Mouse (Mus musculus) bone marrow macrophage, adult 2 months (primary cell): ENCODE measurements at regions not wholly inside any gene's neighbourhood (a gene's known extent, or its start where the extent isn't known, plus 50 kb on each side); places are given as distances from the start of the nearest gene placed in this dataset.

Experiments
- CTCF ChIP-seq: IDR thresholded peaks from 2 replicates; pipeline ENCODE4 v1.5.1; 2012; ENCODE audit warnings: low read depth, mild to moderate bottlenecking, low read length, moderate library complexity
- POLR2A ChIP-seq: IDR thresholded peaks from 2 replicates; pipeline ENCODE4 v1.6.1; 2012; ENCODE audit warnings: mild to moderate bottlenecking, low read depth, low read length, borderline replicate concordance

- TF ChIP-seq CTCF = no peak
- no peak for TF ChIP-seq POLR2A
Measured at GRCm38 (mm10) chr3:120477232-120477631, 693.0 kb upstream of the Ptbp2 start.
